Mouse (Mus musculus): ENCODE measurements around the gene 2310057M21Rik.
A peak's percentile ranks its signal among the peaks of the same experiment; 100 is the strongest.
"Not testable (repeated sequence)": the region's sequence is repeated elsewhere in the genome, so short reads cannot be mapped to it uniquely, and the experiment has no call there.

2310057M21Rik gene

GRCm38 (mm10) chr7:131362615-131363300 is at the start of gene 2310057M21Rik:
TSS of gene 2310057M21Rik (minus strand) at chr7:131362759.
- no peak for DNase-seq (ENCODE audit: low spot score)

GRCm38 (mm10) chr7:131411941-131412270 is 49.3 kb upstream of the 2310057M21Rik start:
- no peak for DNase-seq (ENCODE audit: low spot score)

- DNase-seq (ENCODE audit: low spot score) = no peak
These were observed 48.8 kb upstream of the 2310057M21Rik start for GRCm38 (mm10) chr7:131411221-131411940.

- DNase-seq (ENCODE audit: low spot score) = peak; percentile 98
These were observed 48.0 kb upstream of the 2310057M21Rik start, which contains the start of the genes Ikzf5 and Acadsb for GRCm38 (mm10) chr7:131410416-131411058. TSS of gene Ikzf5 (minus strand) at chr7:131410521. TSS of gene Acadsb (plus strand) at chr7:131410601.

- DNase-seq (ENCODE audit: low spot score) = no peak
These were observed 47.4 kb upstream of the 2310057M21Rik start for GRCm38 (mm10) chr7:131409988-131410385.

- no peak for DNase-seq (ENCODE audit: low spot score)
These were observed 46.9 kb upstream of the 2310057M21Rik start for GRCm38 (mm10) chr7:131409321-131409987.

- not testable (repeated sequence) for DNase-seq (ENCODE audit: low spot score)
These were observed 29.2 kb upstream of the 2310057M21Rik start for GRCm38 (mm10) chr7:131391761-131392160.

- DNase-seq (ENCODE audit: low spot score) = no peak
These were observed 9.5 kb upstream of the 2310057M21Rik start for GRCm38 (mm10) chr7:131371880-131372651.

GRCm38 (mm10) chr7:131371470-131371860 is 8.9 kb upstream of the 2310057M21Rik start:
- no peak for DNase-seq (ENCODE audit: low spot score)

- DNase-seq (ENCODE audit: low spot score) = peak; percentile 88
These were observed 8.3 kb upstream of the 2310057M21Rik start, which contains the start of gene Pstk for GRCm38 (mm10) chr7:131370648-131371469. TSS of gene Pstk (plus strand) at chr7:131371141.

- no peak for DNase-seq (ENCODE audit: low spot score)
These were observed 1.6 kb upstream of the 2310057M21Rik start for GRCm38 (mm10) chr7:131364131-131364530.

GRCm38 (mm10) chr7:131362269-131362614 is 317 bp downstream of the 2310057M21Rik start:
- DNase-seq (ENCODE audit: low spot score) = peak; percentile 81

GRCm38 (mm10) chr7:131356105-131356504 is 6.5 kb downstream of the 2310057M21Rik start:
- DNase-seq (ENCODE audit: low spot score) = no peak

GRCm38 (mm10) chr7:131345856-131346541 is 16.6 kb downstream of the 2310057M21Rik start:
- DNase-seq (ENCODE audit: low spot score) = no peak

- DNase-seq (ENCODE audit: low spot score) = no peak
These were observed 25.0 kb downstream of the 2310057M21Rik start for GRCm38 (mm10) chr7:131337502-131338068.

- DNase-seq (ENCODE audit: low spot score) = no peak
These were observed 29.0 kb downstream of the 2310057M21Rik start, which contains the start of gene Fam24a for GRCm38 (mm10) chr7:131333564-131333963. TSS of gene Fam24a (plus strand) at chr7:131333864.

- DNase-seq (ENCODE audit: low spot score) = no peak
These were observed 30.9 kb downstream of the 2310057M21Rik start for GRCm38 (mm10) chr7:131331688-131332087.

- DNase-seq (ENCODE audit: low spot score) = no peak
These were observed 33.1 kb downstream of the 2310057M21Rik start, which contains the start of gene Fam24b for GRCm38 (mm10) chr7:131329416-131329815. TSS of gene Fam24b (minus strand) at chr7:131329516.

- DNase-seq (ENCODE audit: low spot score) = no peak
These were observed 35.5 kb downstream of the 2310057M21Rik start for GRCm38 (mm10) chr7:131327054-131327453.

Measured in ovary, postnatal 10 days (tissue).